Mouse (Mus musculus) forebrain, embryonic 12.5 days (tissue): Measurements from ENCODE around the gene Plg. TPM values are rescaled to one million over a fixed set of nuclear protein-coding genes. Genes with fewer than 3 reads are reported as not detected.

Source experiments
- ATAC-seq: fragments of 200-750 bp; cut with Nextera tagmentation; 2 replicates; pipeline ENCODE4 v1.8.0; 2017; ENCODE audit warnings: moderate TSS enrichment; ENCODE audit not compliant: low FRiP score
- H3K27ac ChIP-seq: fragments of 300-500 bp; sonication (generic); 2 replicates; pipeline ENCODE4 v1.5.1; 2016; ENCODE audit warnings: mild to moderate bottlenecking
- H3K27me3 ChIP-seq: fragments of 300-500 bp; sonication (generic); 2 replicates; pipeline ENCODE4 v1.6.1; 2016; ENCODE audit warnings: mild to moderate bottlenecking
- H3K36me3 ChIP-seq: fragments of 300-500 bp; sonication (generic); replicated peaks from 2 replicates; pipeline ENCODE4 v1.6.1; 2016; ENCODE audit warnings: mild to moderate bottlenecking
- H3K4me1 ChIP-seq: fragments of 300-500 bp; sonication (generic); 2 replicates; pipeline ENCODE4 v1.6.1; 2016
- H3K4me2 ChIP-seq: fragments of 300-500 bp; sonication (generic); 2 replicates; pipeline ENCODE4 v1.6.1; 2016; ENCODE audit warnings: mild to moderate bottlenecking, moderate library complexity
- H3K4me3 ChIP-seq: fragments of 300-500 bp; sonication (generic); replicated peaks from 2 replicates; pipeline ENCODE4 v1.5.1; 2016; ENCODE audit warnings: mild to moderate bottlenecking
- H3K9ac ChIP-seq: fragments of 300-500 bp; sonication (generic); 2 replicates; pipeline ENCODE4 v1.6.1; 2016; ENCODE audit warnings: mild to moderate bottlenecking
- H3K9me3 ChIP-seq: fragments of 300-500 bp; sonication (generic); 2 replicates; pipeline ENCODE4 v1.6.1; 2016
- WGBS: fragments of 180-500 bp; shearing (Covaris S2); methylation state at CpG from one replicate; pipeline ENCODE4 v1.1.7; 2016; 5-methylcytosine and 5-hydroxymethylcytosine counted together
- polyA plus RNA-seq: library from polyadenylated mRNA; unstranded; fragments of >200 nt; fragmentation: Nextera tagmentation; extraction: Ambion mirVana; gene quantifications from 2 replicates; pipeline ENCODE4 v1.2.1, GENCODE M21; 2016

The Plg gene
- 0.10 TPM in 1 of 2 replicates, not detected in the other for polyA plus RNA-seq

GRCm38 (mm10) chr17:12377981-12378705 is at the start of gene Plg:
Plg (plus strand) TSS chr17:12378608.
- Histone ChIP-seq H3K27ac (no peak within 1 kb of the TSS), H3K27me3 (no peaks in the 10 kb centered on the region), H3K4me3 (no peak within 1 kb of the TSS), H3K4me1 (0 out of 2 replicates have a peak, but pooled peaks cover 11% of the 10 kb centered on the region), H3K36me3 (no peaks in the 10 kb centered on the region), H3K9ac (no peak within 1 kb of the TSS), H3K9me3 (no peaks in the 10 kb centered on the region), H3K4me2 (no peak within 1 kb of the TSS)
- WGBS = 94% methylated on average over 11 of the region's 11 CpGs
- ATAC-seq = no peak

- Histone ChIP-seq H3K4me1 (no peaks in the 10 kb centered on the region), H3K4me3 (no peak overlapping the region), H3K4me2 (no peak overlapping the region), H3K27ac (no peak overlapping the region), H3K36me3 (no peaks in the 10 kb centered on the region), H3K27me3 (no peaks in the 10 kb centered on the region), H3K9me3 (no peaks in the 10 kb centered on the region), H3K9ac (no peak overlapping the region)
- ATAC-seq = no peak
- WGBS = 57% methylated on average over 6 of the region's 6 CpGs
Observed at GRCm38 (mm10) chr17:12335115-12335514, 43.3 kb upstream of the Plg start.

- H3K4me3 ChIP-seq = no peak overlapping the region
- H3K4me2 ChIP-seq = no peak overlapping the region
- no peaks in the 10 kb centered on the region for H3K4me1 ChIP-seq
- no peaks in the 10 kb centered on the region for H3K27me3 ChIP-seq
- H3K9me3 ChIP-seq = no peaks in the 10 kb centered on the region
- H3K27ac ChIP-seq = no peak overlapping the region
- 86% methylated on average over 19 of the region's 19 CpGs for WGBS
- H3K36me3 ChIP-seq = no peaks in the 10 kb centered on the region
- no peak overlapping the region for H3K9ac ChIP-seq
- ATAC-seq = no peak
Observed at GRCm38 (mm10) chr17:12336073-12336868, 42.1 kb upstream of the Plg start.

- Histone ChIP-seq H3K27ac (no peak overlapping the region), H3K27me3 (no peaks in the 10 kb centered on the region), H3K9me3 (no peaks in the 10 kb centered on the region), H3K4me2 (no peak overlapping the region), H3K36me3 (no peaks in the 10 kb centered on the region), H3K9ac (no peak overlapping the region), H3K4me3 (no peak overlapping the region), H3K4me1 (no peaks in the 10 kb centered on the region)
- no peak for ATAC-seq
- 87% methylated on average over 4 of the region's 4 CpGs for WGBS
Observed at GRCm38 (mm10) chr17:12337156-12337555, 41.3 kb upstream of the Plg start.

GRCm38 (mm10) chr17:12343702-12344376 is 34.6 kb upstream of the Plg start:
- no peak for ATAC-seq
- H3K36me3 ChIP-seq = no peaks in the 10 kb centered on the region
- H3K4me1 ChIP-seq = no peaks in the 10 kb centered on the region; the same call in 1 of the 2 replicates
- H3K9ac ChIP-seq = no peak overlapping the region
- H3K4me2 ChIP-seq = no peak overlapping the region
- H3K9me3 ChIP-seq = no peaks in the 10 kb centered on the region
- 80% methylated on average over 9 of the region's 9 CpGs for WGBS
- H3K27ac ChIP-seq = no peak overlapping the region
- H3K4me3 ChIP-seq = no peak overlapping the region
- no peaks in the 10 kb centered on the region for H3K27me3 ChIP-seq

GRCm38 (mm10) chr17:12347462-12347861 is 30.9 kb upstream of the Plg start:
- ATAC-seq = no peak
- no peak overlapping the region for H3K4me3 ChIP-seq
- no peak overlapping the region for H3K9ac ChIP-seq
- no peaks in the 10 kb centered on the region for H3K27me3 ChIP-seq
- H3K36me3 ChIP-seq = no peaks in the 10 kb centered on the region
- H3K27ac ChIP-seq = no peak overlapping the region
- H3K4me1 ChIP-seq = peaks cover 1% of the 10 kb centered on the region
- no peak overlapping the region for H3K4me2 ChIP-seq
- H3K9me3 ChIP-seq = no peaks in the 10 kb centered on the region
- WGBS = 92% methylated on average over 1 of the region's 1 CpGs

- Histone ChIP-seq H3K9me3 (no peaks in the 10 kb centered on the region), H3K4me3 (no peak overlapping the region), H3K27ac (no peak overlapping the region), H3K4me1 (peaks cover 10% of the 10 kb centered on the region), H3K9ac (no peak overlapping the region), H3K27me3 (no peaks in the 10 kb centered on the region), H3K4me2 (no peak overlapping the region), H3K36me3 (no peaks in the 10 kb centered on the region)
- 90% methylated on average over 6 of the region's 6 CpGs for WGBS
- no peak for ATAC-seq
Observed at GRCm38 (mm10) chr17:12351564-12351963, 26.8 kb upstream of the Plg start.

- ATAC-seq = no peak
- Histone ChIP-seq H3K36me3 (no peaks in the 10 kb centered on the region), H3K4me3 (no peak overlapping the region), H3K27ac (no peak overlapping the region), H3K9ac (no peak overlapping the region), H3K4me1 (peaks cover 10% of the 10 kb centered on the region), H3K27me3 (no peaks in the 10 kb centered on the region), H3K4me2 (no peak overlapping the region), H3K9me3 (no peaks in the 10 kb centered on the region)
- WGBS = 66% methylated on average over 1 of the region's 1 CpGs
Observed at GRCm38 (mm10) chr17:12352781-12353180, 25.6 kb upstream of the Plg start.

GRCm38 (mm10) chr17:12359876-12360275 is 18.5 kb upstream of the Plg start:
- Histone ChIP-seq H3K27ac (no peak overlapping the region), H3K36me3 (no peaks in the 10 kb centered on the region), H3K27me3 (no peaks in the 10 kb centered on the region), H3K4me1 (peaks cover 3% of the 10 kb centered on the region; the same call in 1 of the 2 replicates), H3K4me3 (no peak overlapping the region), H3K4me2 (no peak overlapping the region), H3K9ac (no peak overlapping the region), H3K9me3 (no peaks in the 10 kb centered on the region)
- 88% methylated on average over 15 of the region's 15 CpGs for WGBS
- no peak for ATAC-seq

- Histone ChIP-seq H3K27me3 (no peaks in the 10 kb centered on the region), H3K9ac (no peak overlapping the region), H3K4me1 (peaks cover 3% of the 10 kb centered on the region; the same call in 1 of the 2 replicates), H3K4me3 (no peak overlapping the region), H3K9me3 (no peaks in the 10 kb centered on the region), H3K4me2 (no peak overlapping the region), H3K36me3 (no peaks in the 10 kb centered on the region), H3K27ac (no peak overlapping the region)
- no peak for ATAC-seq
- WGBS = 77% methylated on average over 11 of the region's 11 CpGs
Observed at GRCm38 (mm10) chr17:12363601-12364425, 14.6 kb upstream of the Plg start.

GRCm38 (mm10) chr17:12364426-12364735 is 14.0 kb upstream of the Plg start:
- no peak overlapping the region for H3K4me3 ChIP-seq
- H3K4me1 ChIP-seq = peaks cover 3% of the 10 kb centered on the region; the same call in 1 of the 2 replicates
- no peak overlapping the region for H3K4me2 ChIP-seq
- no peaks in the 10 kb centered on the region for H3K36me3 ChIP-seq
- 0 out of 2 replicates have a peak, but pooled peaks have one; percentile 27 for ATAC-seq
- H3K9ac ChIP-seq = no peak overlapping the region
- no peak overlapping the region for H3K27ac ChIP-seq
- H3K27me3 ChIP-seq = no peaks in the 10 kb centered on the region
- WGBS = 58% methylated on average over 8 of the region's 8 CpGs
- H3K9me3 ChIP-seq = no peaks in the 10 kb centered on the region
